Mouse (Mus musculus): ENCODE measurements around the gene Syne2. TPM values are rescaled to one million over a fixed set of nuclear protein-coding genes. Genes with fewer than 3 reads are reported as not detected.

The Syne2 gene
- polyA plus RNA-seq, 1 experiment from 2014 or later: 16.1 TPM

DNA sequence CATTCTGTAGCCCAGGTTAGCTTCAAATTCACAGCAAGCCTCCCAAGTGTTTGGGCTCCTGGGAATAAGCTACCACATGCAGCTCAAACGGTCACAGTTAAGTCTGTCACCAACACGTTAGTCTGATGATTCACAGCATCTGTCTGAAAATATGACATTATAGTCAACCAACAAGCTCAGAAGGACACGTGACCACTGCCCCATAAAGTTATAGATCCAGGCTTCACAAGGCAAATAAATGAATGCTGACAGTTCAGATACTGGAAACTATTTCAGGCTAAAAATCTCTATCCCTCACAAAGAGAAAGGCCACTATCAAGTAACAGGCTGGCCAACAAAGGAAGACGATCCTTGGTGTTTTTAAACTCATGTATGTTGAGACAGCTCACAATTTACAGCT, 298.6 kb downstream of the Syne2 start:
- WGBS: 73% methylated on average over 4 of the region's 4 CpGs
- Histone ChIP-seq H3K4me2 (replicated peaks; ENCODE audit: low read depth) (no peak overlapping the region), H3K27me3 (ENCODE audit: control insufficient read depth, insufficient read depth, low read length) (no peaks in the 10 kb centered on the region), H3K9ac (ENCODE audit: low read length) (no peak overlapping the region), H3K4me1 (replicated peaks; ENCODE audit: control insufficient read depth, insufficient read depth) (no peaks in the 10 kb centered on the region), H3K4me3 (ENCODE audit: low read depth, low read length) (no peak overlapping the region), H3K27ac (replicated peaks) (no peak overlapping the region), H3K36me3 (ENCODE audit: control insufficient read depth, insufficient read depth, low read length) (no peaks in the 10 kb centered on the region), H3K9me3 (ENCODE audit: control insufficient read depth, low read length) (no peaks in the 10 kb centered on the region)
- no peak for TF ChIP-seq CTCF (IDR thresholded peaks at IDR 0.05; ENCODE audit: low read depth)
- no peak for TF ChIP-seq EP300 (optimal IDR thresholded peaks at IDR 0.05)
- no peak for DNase-seq (ENCODE audit: low spot score)
- ATAC-seq (ENCODE audit: low FRiP score, low TSS enrichment): no peak

- H3K4me3 ChIP-seq (ENCODE audit: low read depth, low read length): no peak overlapping the region
- H3K36me3 ChIP-seq (ENCODE audit: control insufficient read depth, insufficient read depth, low read length): no peaks in the 10 kb centered on the region
- H3K27ac ChIP-seq (replicated peaks): no peak overlapping the region
- no peak for ATAC-seq (ENCODE audit: low FRiP score, low TSS enrichment)
- no peaks in the 10 kb centered on the region for H3K4me1 ChIP-seq (replicated peaks; ENCODE audit: control insufficient read depth, insufficient read depth)
- no peak for DNase-seq (ENCODE audit: low spot score)
- 50% methylated on average over 4 of the region's 4 CpGs for WGBS
- H3K4me2 ChIP-seq (replicated peaks; ENCODE audit: low read depth): no peak overlapping the region
- H3K27me3 ChIP-seq (ENCODE audit: control insufficient read depth, insufficient read depth, low read length): no peaks in the 10 kb centered on the region
- no peaks in the 10 kb centered on the region for H3K9me3 ChIP-seq (ENCODE audit: control insufficient read depth, low read length)
- TF ChIP-seq EP300 (optimal IDR thresholded peaks at IDR 0.05) (no peak), CTCF (IDR thresholded peaks at IDR 0.05; ENCODE audit: low read depth) (no peak)
- no peak overlapping the region for H3K9ac ChIP-seq (ENCODE audit: low read length)
Measured at GRCm38 (mm10) chr12:76117632-76118153, 299.8 kb downstream of the Syne2 start.

DNA sequence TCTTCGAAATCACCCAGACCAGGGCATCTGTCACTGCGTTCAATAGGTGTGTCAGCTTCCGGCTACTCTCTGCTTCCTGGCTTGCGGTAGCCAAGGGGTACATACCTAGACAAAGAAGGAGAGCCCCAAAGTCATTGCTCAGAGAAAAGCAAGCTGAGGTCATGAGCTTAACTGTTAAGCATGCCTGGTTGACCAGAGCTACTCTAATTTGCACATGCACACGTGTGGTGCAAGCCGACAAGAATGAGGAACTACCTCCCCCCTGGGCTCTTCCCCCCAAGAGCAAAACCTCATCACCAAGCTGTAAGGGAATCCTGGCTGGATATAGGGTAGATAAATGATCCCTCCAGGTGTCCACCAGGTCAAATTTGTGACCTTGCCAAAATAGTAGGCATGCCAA, 305.3 kb downstream of the Syne2 start:
- H3K27ac ChIP-seq (replicated peaks): no peak overlapping the region
- 84% methylated on average over 6 of the region's 6 CpGs for WGBS
- ATAC-seq (ENCODE audit: low FRiP score, low TSS enrichment) (no peak), DNase-seq (ENCODE audit: low spot score) (no peak)
- no peaks in the 10 kb centered on the region for H3K9me3 ChIP-seq (ENCODE audit: control insufficient read depth, low read length)
- H3K27me3 ChIP-seq (ENCODE audit: control insufficient read depth, insufficient read depth, low read length): no peaks in the 10 kb centered on the region
- H3K4me1 ChIP-seq (replicated peaks; ENCODE audit: control insufficient read depth, insufficient read depth): no peaks in the 10 kb centered on the region
- no peak overlapping the region for H3K4me3 ChIP-seq (ENCODE audit: low read depth, low read length)
- H3K36me3 ChIP-seq (ENCODE audit: control insufficient read depth, insufficient read depth, low read length): no peaks in the 10 kb centered on the region
- no peak overlapping the region for H3K4me2 ChIP-seq (replicated peaks; ENCODE audit: low read depth)
- TF ChIP-seq EP300 (optimal IDR thresholded peaks at IDR 0.05) (no peak), CTCF (IDR thresholded peaks at IDR 0.05; ENCODE audit: low read depth) (no peak)
- no peak overlapping the region for H3K9ac ChIP-seq (ENCODE audit: low read length)

GRCm38 (mm10) chr12:76128306-76128705, 310.4 kb downstream of the Syne2 start:
- H3K9me3 ChIP-seq (ENCODE audit: control insufficient read depth, low read length): no peaks in the 10 kb centered on the region
- TF ChIP-seq CTCF (IDR thresholded peaks at IDR 0.05; ENCODE audit: low read depth): no peak
- no peak for TF ChIP-seq EP300 (optimal IDR thresholded peaks at IDR 0.05)
- 52% methylated on average over 3 of the region's 3 CpGs for WGBS
- H3K27ac ChIP-seq (replicated peaks): no peak overlapping the region
- H3K36me3 ChIP-seq (ENCODE audit: control insufficient read depth, insufficient read depth, low read length): no peaks in the 10 kb centered on the region
- no peak overlapping the region for H3K9ac ChIP-seq (ENCODE audit: low read length)
- H3K27me3 ChIP-seq (ENCODE audit: control insufficient read depth, insufficient read depth, low read length): no peaks in the 10 kb centered on the region
- no peaks in the 10 kb centered on the region for H3K4me1 ChIP-seq (replicated peaks; ENCODE audit: control insufficient read depth, insufficient read depth)
- no peak for ATAC-seq (ENCODE audit: low FRiP score, low TSS enrichment)
- DNase-seq (ENCODE audit: low spot score): no peak
- H3K4me2 ChIP-seq (replicated peaks; ENCODE audit: low read depth): no peak overlapping the region
- H3K4me3 ChIP-seq (ENCODE audit: low read depth, low read length): no peak overlapping the region

GRCm38 (mm10) chr12:76128831-76129230, 310.9 kb downstream of the Syne2 start:
- Histone ChIP-seq H3K4me1 (replicated peaks; ENCODE audit: control insufficient read depth, insufficient read depth) (no peaks in the 10 kb centered on the region), H3K9ac (ENCODE audit: low read length) (no peak overlapping the region), H3K36me3 (ENCODE audit: control insufficient read depth, insufficient read depth, low read length) (no peaks in the 10 kb centered on the region), H3K9me3 (ENCODE audit: control insufficient read depth, low read length) (no peaks in the 10 kb centered on the region), H3K4me3 (ENCODE audit: low read depth, low read length) (no peak overlapping the region), H3K4me2 (replicated peaks; ENCODE audit: low read depth) (no peak overlapping the region), H3K27me3 (ENCODE audit: control insufficient read depth, insufficient read depth, low read length) (no peaks in the 10 kb centered on the region), H3K27ac (replicated peaks) (no peak overlapping the region)
- ATAC-seq (ENCODE audit: low FRiP score, low TSS enrichment) (no peak), DNase-seq (ENCODE audit: low spot score) (no peak)
- TF ChIP-seq EP300 (optimal IDR thresholded peaks at IDR 0.05): no peak
- TF ChIP-seq CTCF (IDR thresholded peaks at IDR 0.05; ENCODE audit: low read depth): no peak
- WGBS: 75% methylated on average over 10 of the region's 10 CpGs

- no peaks in the 10 kb centered on the region for H3K27me3 ChIP-seq (ENCODE audit: control insufficient read depth, insufficient read depth, low read length)
- DNase-seq (ENCODE audit: low spot score) (peak; percentile 45), ATAC-seq (ENCODE audit: low FRiP score, low TSS enrichment) (no peak)
- no peak overlapping the region for H3K4me2 ChIP-seq (replicated peaks; ENCODE audit: low read depth)
- no peak overlapping the region for H3K9ac ChIP-seq (ENCODE audit: low read length)
- H3K9me3 ChIP-seq (ENCODE audit: control insufficient read depth, low read length): no peaks in the 10 kb centered on the region
- H3K4me3 ChIP-seq (ENCODE audit: low read depth, low read length): no peak overlapping the region
- H3K4me1 ChIP-seq (replicated peaks; ENCODE audit: control insufficient read depth, insufficient read depth): no peaks in the 10 kb centered on the region
- no peak overlapping the region for H3K27ac ChIP-seq (replicated peaks)
- no peaks in the 10 kb centered on the region for H3K36me3 ChIP-seq (ENCODE audit: control insufficient read depth, insufficient read depth, low read length)
- WGBS: 22% methylated on average over 4 of the region's 4 CpGs
- TF ChIP-seq CTCF (IDR thresholded peaks at IDR 0.05; ENCODE audit: low read depth): peak; percentile 70
- no peak for TF ChIP-seq EP300 (optimal IDR thresholded peaks at IDR 0.05)
Measured at GRCm38 (mm10) chr12:76130281-76130680, 312.3 kb downstream of the Syne2 start.
